Comparison of ENCODE assay signal across 9 mouse cellular contexts in the genomic region with DNA sequence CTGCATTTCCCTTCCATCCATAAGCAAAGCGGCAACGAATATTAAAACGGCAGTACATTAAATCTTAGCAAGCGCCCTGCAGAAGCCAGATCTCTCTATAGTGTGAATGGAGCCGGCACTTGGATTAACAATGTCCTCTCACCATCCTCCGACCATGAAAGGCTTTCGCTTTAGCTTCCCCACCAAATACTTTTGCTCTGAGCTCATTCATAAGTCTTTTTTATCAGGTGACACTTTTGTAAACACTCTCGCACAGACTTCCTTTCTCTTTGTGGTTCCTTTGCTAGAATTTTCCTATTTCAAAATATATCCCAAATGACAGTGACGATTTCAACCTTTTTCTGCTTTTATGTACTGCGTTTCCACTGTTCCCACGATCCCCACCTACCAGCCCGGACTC. TPM values are rescaled to one million over a fixed set of nuclear protein-coding genes. Genes with fewer than 3 reads are reported as not detected.
DNase-seq lines count a peak whose midpoint lies in the region; ATAC-seq and TF ChIP-seq lines count a peak whose summit lies in the region.
"Had no signal": no experiment of that assay in that cellular context is flagged by ENCODE, and none has a peak within 500 bp of the region (broad histone marks: within the 10 kb centered on the region; RNA-seq: fewer than 3 reads in every experiment).

No protein-coding gene starts in this region.

- no peak overlapping the region for H3K27ac ChIP-seq in heart, embryonic 10.5 days
- H3K27ac ChIP-seq in forebrain, embryonic 16.5 days (ENCODE audit: low read length) = no peak overlapping the region
- no peak overlapping the region for H3K27ac ChIP-seq in lung, postnatal 0 days (ENCODE audit: low read length)

- peaks cover 60% of the 10 kb centered on the region for H3K27me3 ChIP-seq in heart, embryonic 10.5 days (ENCODE audit: insufficient read depth, poor library complexity, severe bottlenecking)
- peaks cover 61% of the 10 kb centered on the region for H3K27me3 ChIP-seq in E14TG2a.4 (ENCODE audit: insufficient read depth, low read length)
- H3K27me3 ChIP-seq in forebrain, embryonic 16.5 days (replicated peaks; ENCODE audit: control insufficient read depth, insufficient read depth, low read length) = peaks cover 22% of the 10 kb centered on the region
- H3K27me3 ChIP-seq in lung, postnatal 0 days (replicated peaks; ENCODE audit: insufficient read depth, low read length) = no peaks in the 10 kb centered on the region

- no peak for DNase-seq in heart, embryonic 10.5 days (ENCODE audit: low spot score)
- DNase-seq in heart, postnatal 14 days = no peak
- DNase-seq in lung, postnatal 0 days (ENCODE audit: low spot score) = peak; percentile 80
- no peak for DNase-seq in ovary, postnatal 10 days (ENCODE audit: low spot score)
- DNase-seq in left cerebral cortex, adult 18-20 months (ENCODE audit: low spot score in 2 of 2) = no peak
- no peak for DNase-seq in gastrocnemius, adult 8-10 months (ENCODE audit: low spot score in 2 of 2)

- peaks cover 12% of the 10 kb centered on the region for H3K4me1 ChIP-seq in heart, embryonic 10.5 days
- peaks cover 20% of the 10 kb centered on the region for H3K4me1 ChIP-seq in E14TG2a.4 (replicated peaks; ENCODE audit: low read depth, low read length)
- 0 out of 2 replicates have a peak, but pooled peaks cover 9% of the 10 kb centered on the region for H3K4me1 ChIP-seq in forebrain, embryonic 16.5 days (replicated peaks; ENCODE audit: control insufficient read depth, insufficient read depth, low read length)
- no peaks in the 10 kb centered on the region for H3K4me1 ChIP-seq in lung, postnatal 0 days (ENCODE audit: insufficient read depth, low read depth, low read length)

- H3K4me2 ChIP-seq in forebrain, embryonic 16.5 days (ENCODE audit: low read length) = peak overlapping the region; percentile 56
- peak overlapping the region; percentile 76 for H3K4me2 ChIP-seq in lung, postnatal 0 days (replicated peaks; ENCODE audit: low read depth, low read length)

- intact Hi-C loops in heart, postnatal 14 days (cut with DNase I) = no loop called here

- 19% methylated on average over 12 of the region's 12 CpGs for WGBS in heart, embryonic 10.5 days
- WGBS in forebrain, embryonic 16.5 days = 18% methylated on average over 12 of the region's 12 CpGs
- 5% methylated on average over 12 of the region's 12 CpGs for WGBS in lung, postnatal 0 days

- no peak; the same call in 1 of the 2 replicates for ATAC-seq in forebrain, embryonic 16.5 days
- peak; percentile 59 for ATAC-seq in lung, postnatal 0 days

- no peak for TF ChIP-seq EP300 in lung, postnatal 0 days (IDR thresholded peaks at IDR 0.05)

- H3K4me3 ChIP-seq in heart, embryonic 10.5 days = peak overlapping the region; percentile 63
- H3K4me3 ChIP-seq in E14TG2a.4 (replicated peaks; ENCODE audit: low read length) = peak overlapping the region; percentile 82
- peak overlapping the region; percentile 35 for H3K4me3 ChIP-seq in forebrain, embryonic 16.5 days (replicated peaks; ENCODE audit: low read length)
- peak overlapping the region; percentile 52 for H3K4me3 ChIP-seq in lung, postnatal 0 days (ENCODE audit: low read depth, low read length)

- no peaks in the 10 kb centered on the region for H3K36me3 ChIP-seq in heart, embryonic 10.5 days
- no peaks in the 10 kb centered on the region for H3K36me3 ChIP-seq in E14TG2a.4 (ENCODE audit: insufficient read depth, low read length)
- H3K36me3 ChIP-seq in forebrain, embryonic 16.5 days (ENCODE audit: control insufficient read depth, insufficient read depth) = no peaks in the 10 kb centered on the region
- no peaks in the 10 kb centered on the region for H3K36me3 ChIP-seq in lung, postnatal 0 days (ENCODE audit: insufficient read depth, low read length)

- no peak for TF ChIP-seq CTCF in E14TG2a.4 (conservative IDR thresholded peaks at IDR 0.05; ENCODE audit: low read length)
- no peak for TF ChIP-seq CTCF in lung, postnatal 0 days (IDR thresholded peaks at IDR 0.05)

- no peaks in the 10 kb centered on the region for H3K9me3 ChIP-seq in heart, embryonic 10.5 days
- no peaks in the 10 kb centered on the region for H3K9me3 ChIP-seq in E14TG2a.4 (ENCODE audit: low read length)
- no peaks in the 10 kb centered on the region for H3K9me3 ChIP-seq in forebrain, embryonic 16.5 days (ENCODE audit: control insufficient read depth, low read length)
- no peaks in the 10 kb centered on the region for H3K9me3 ChIP-seq in lung, postnatal 0 days (ENCODE audit: low read length)

- 0 out of 2 replicates have a peak overlapping the region, but pooled peaks have one; percentile 22 for H3K9ac ChIP-seq in forebrain, embryonic 16.5 days (replicated peaks; ENCODE audit: low read depth, low read length)
- peak overlapping the region; percentile 19; the same call in 1 of the 2 replicates for H3K9ac ChIP-seq in lung, postnatal 0 days (replicated peaks; ENCODE audit: low read depth)

RNA-seq across cellular contexts. Expression of gene Olfr1373, which starts 23.1 kb away (rescaled TPM):
- not detected in 2 replicates for polyA plus RNA-seq in heart, embryonic 10.5 days (2016; fragmentation: Nextera tagmentation; extraction: Ambion mirVana)
- not detected for total RNA-seq in heart, postnatal 14 days (2021)
- polyA plus RNA-seq in forebrain, embryonic 16.5 days (2015; fragmentation: Nextera tagmentation; extraction: Ambion mirVana) = not detected in 2 replicates
- not detected in 2 replicates for polyA plus RNA-seq in lung, postnatal 0 days (2015; fragmentation: Nextera tagmentation; extraction: Ambion mirVana)
- total RNA-seq in left cerebral cortex, adult 18-20 months (2021) = not detected
- total RNA-seq in gastrocnemius, adult 8-10 months (2022) = not detected
- total RNA-seq: hematopoietic stem cell, adult 5-6 weeks had no signal

RNA-seq across cellular contexts. Expression of gene Olfr1371, which starts 45.3 kb away (rescaled TPM):
- not detected in 2 replicates for polyA plus RNA-seq in heart, embryonic 10.5 days (2016; fragmentation: Nextera tagmentation; extraction: Ambion mirVana)
- not detected for total RNA-seq in heart, postnatal 14 days (2021)
- polyA plus RNA-seq in forebrain, embryonic 16.5 days (2015; fragmentation: Nextera tagmentation; extraction: Ambion mirVana) = not detected in 2 replicates
- not detected in 2 replicates for polyA plus RNA-seq in lung, postnatal 0 days (2015; fragmentation: Nextera tagmentation; extraction: Ambion mirVana)
- total RNA-seq in left cerebral cortex, adult 18-20 months (2021) = not detected
- total RNA-seq in gastrocnemius, adult 8-10 months (2022) = not detected
- total RNA-seq: hematopoietic stem cell, adult 5-6 weeks had no signal
